Mouse (Mus musculus) neural tube, embryonic 11.5 days (tissue): Measurements from ENCODE around the gene Psma3. TPM values are rescaled to one million over a fixed set of nuclear protein-coding genes. Genes with fewer than 3 reads are reported as not detected.

Experiments
- ATAC-seq: fragments of 200-750 bp; cut with Nextera tagmentation; 2 replicates; pipeline ENCODE4 v1.8.0; 2017; ENCODE audit warnings: moderate number of reproducible peaks, mild to moderate bottlenecking, moderate TSS enrichment, moderate library complexity; ENCODE audit not compliant: insufficient read depth, low FRiP score, low TSS enrichment
- DNase-seq: peaks from one replicate; pipeline ENCODE4 v3.0.0-alpha.2; 2015; ENCODE audit warnings: low spot score
- H3K27ac ChIP-seq: fragments of 300-500 bp; sonication (generic); 2 replicates; pipeline ENCODE4 v1.5.1; 2014; ENCODE audit warnings: low read depth, mild to moderate bottlenecking, low read length
- H3K27me3 ChIP-seq: fragments of 300-500 bp; sonication (generic); 2 replicates; pipeline ENCODE4 v1.6.1; 2014; ENCODE audit warnings: mild to moderate bottlenecking, low read length, mixed read lengths; ENCODE audit not compliant: control insufficient read depth, insufficient read depth
- H3K36me3 ChIP-seq: fragments of 300-500 bp; sonication (generic); 2 replicates; pipeline ENCODE4 v1.6.1; 2014; ENCODE audit warnings: mild to moderate bottlenecking, low read length, moderate library complexity, mixed read lengths; ENCODE audit not compliant: control insufficient read depth, insufficient read depth
- H3K4me1 ChIP-seq: fragments of 300-500 bp; sonication (generic); 2 replicates; pipeline ENCODE4 v1.6.1; 2014; ENCODE audit warnings: low read length, mixed read lengths; ENCODE audit not compliant: control insufficient read depth, insufficient read depth
- H3K4me2 ChIP-seq: fragments of 300-500 bp; sonication (generic); 2 replicates; pipeline ENCODE4 v1.6.1; 2014; ENCODE audit warnings: low read depth, mild to moderate bottlenecking, moderate library complexity
- H3K4me3 ChIP-seq: fragments of 300-500 bp; sonication (generic); 2 replicates; pipeline ENCODE4 v1.5.1; 2014; ENCODE audit warnings: low read depth, low read length
- H3K9ac ChIP-seq: fragments of 300-500 bp; sonication (generic); 2 replicates; pipeline ENCODE4 v1.6.1; 2014; ENCODE audit warnings: mild to moderate bottlenecking, low read length
- H3K9me3 ChIP-seq: fragments of 300-500 bp; sonication (generic); 2 replicates; pipeline ENCODE4 v1.6.1; 2016; ENCODE audit warnings: low read length; ENCODE audit not compliant: control insufficient read depth
- WGBS: fragments of 180-500 bp; shearing (Covaris S2); extraction: QIAGEN DNeasy Blood & Tissue Kit; methylation state at CpG from one replicate; pipeline ENCODE4 v1.1.7; 2014; 5-methylcytosine and 5-hydroxymethylcytosine counted together
- polyA plus RNA-seq: library from polyadenylated mRNA; unstranded; fragments of >200 nt; fragmentation: Nextera tagmentation; extraction: Ambion mirVana; gene quantifications from 2 replicates; pipeline ENCODE4 v1.2.1, GENCODE M21; 2014

Gene Psma3
- polyA plus RNA-seq, 1 experiment from 2014 or later = 640 TPM

GRCm38 (mm10) chr12:71014845-71015362 is 40.5 kb downstream of the Psma3 start:
- 1% methylated on average over 30 of the region's 32 CpGs for WGBS
- peak overlapping the region; percentile 69 for H3K4me3 ChIP-seq
- DNase-seq (no peak), ATAC-seq (no peak)
- peak overlapping the region; percentile 92 for H3K27ac ChIP-seq
- peak overlapping the region; percentile 72 for H3K4me2 ChIP-seq
- H3K9me3 ChIP-seq = no peaks in the 10 kb centered on the region
- H3K4me1 ChIP-seq = peaks cover 13% of the 10 kb centered on the region
- peaks cover 4% of the 10 kb centered on the region for H3K36me3 ChIP-seq
- no peaks in the 10 kb centered on the region for H3K27me3 ChIP-seq
- H3K9ac ChIP-seq = peak overlapping the region; percentile 78

GRCm38 (mm10) chr12:71015363-71016210 is 41.2 kb downstream of the Psma3 start, which contains the start of gene Arid4a:
TSS of gene Arid4a (plus strand) at chr12:71015990.
- DNase-seq = peak; percentile 97
- Histone ChIP-seq H3K4me1 (peaks cover 13% of the 10 kb centered on the region), H3K4me2 (peak within 1 kb of the TSS; percentile 72), H3K27me3 (no peaks in the 10 kb centered on the region), H3K27ac (peak within 1 kb of the TSS; percentile 92), H3K4me3 (peak within 1 kb of the TSS; percentile 95), H3K9ac (peak within 1 kb of the TSS; percentile 80), H3K9me3 (no peaks in the 10 kb centered on the region), H3K36me3 (peaks cover 4% of the 10 kb centered on the region; the same call in 1 of the 2 replicates)
- under 1% methylated on average over 59 of the region's 61 CpGs for WGBS
- ATAC-seq = peak; percentile 99

DNA sequence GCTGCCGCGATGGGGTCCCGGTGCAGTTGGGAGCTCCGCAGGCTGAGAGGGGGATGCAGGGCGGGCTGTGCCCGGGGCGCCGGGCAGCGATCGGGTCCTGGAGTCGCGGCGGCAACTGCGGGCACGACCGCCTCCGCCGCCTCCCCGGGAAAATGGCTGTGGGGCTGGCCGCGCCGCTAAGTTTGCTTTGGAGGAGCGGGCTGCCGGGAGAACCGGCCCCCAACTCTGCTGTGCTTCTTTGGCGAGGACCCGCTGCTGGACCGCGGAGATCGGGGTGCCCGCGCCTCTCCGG is 41.7 kb downstream of the Psma3 start:
- H3K4me2 ChIP-seq = peak overlapping the region; percentile 64
- under 1% methylated on average over 24 of the region's 33 CpGs for WGBS
- H3K27me3 ChIP-seq = no peaks in the 10 kb centered on the region
- ATAC-seq (0 out of 2 replicates have a peak, but pooled peaks have one; percentile 2), DNase-seq (no peak)
- H3K9me3 ChIP-seq = no peaks in the 10 kb centered on the region
- peak overlapping the region; percentile 80 for H3K9ac ChIP-seq
- peak overlapping the region; percentile 92 for H3K27ac ChIP-seq
- H3K4me3 ChIP-seq = peak overlapping the region; percentile 95
- H3K4me1 ChIP-seq = peaks cover 13% of the 10 kb centered on the region
- H3K36me3 ChIP-seq = peaks cover 4% of the 10 kb centered on the region; the same call in 1 of the 2 replicates

GRCm38 (mm10) chr12:71016503-71017241 is 42.3 kb downstream of the Psma3 start:
- peak; percentile 20 for DNase-seq
- Histone ChIP-seq H3K4me3 (peak overlapping the region; percentile 95), H3K27me3 (no peaks in the 10 kb centered on the region), H3K9ac (peak overlapping the region; percentile 80), H3K4me2 (peak overlapping the region; percentile 64), H3K36me3 (peaks cover 4% of the 10 kb centered on the region; the same call in 1 of the 2 replicates), H3K27ac (peak overlapping the region; percentile 92), H3K9me3 (no peaks in the 10 kb centered on the region), H3K4me1 (peaks cover 13% of the 10 kb centered on the region)
- under 1% methylated on average over 35 of the region's 82 CpGs for WGBS
- 0 out of 2 replicates have a peak, but pooled peaks have one; percentile 10 for ATAC-seq

- no peak for DNase-seq
- no peak for ATAC-seq
- peaks cover 13% of the 10 kb centered on the region for H3K4me1 ChIP-seq
- H3K9ac ChIP-seq = peak overlapping the region; percentile 80
- WGBS = 18% methylated on average over 5 of the region's 5 CpGs
- H3K9me3 ChIP-seq = no peaks in the 10 kb centered on the region
- H3K27ac ChIP-seq = no peak overlapping the region
- no peaks in the 10 kb centered on the region for H3K27me3 ChIP-seq
- H3K36me3 ChIP-seq = peaks cover 2% of the 10 kb centered on the region; the same call in 1 of the 2 replicates
- H3K4me3 ChIP-seq = peak overlapping the region; percentile 95
- H3K4me2 ChIP-seq = peak overlapping the region; percentile 64
Measured at GRCm38 (mm10) chr12:71017242-71017571, 42.8 kb downstream of the Psma3 start.

- 85% methylated on average over 10 of the region's 10 CpGs for WGBS
- Histone ChIP-seq H3K27me3 (no peaks in the 10 kb centered on the region), H3K4me1 (peaks cover 13% of the 10 kb centered on the region), H3K27ac (no peak overlapping the region), H3K36me3 (peaks cover 2% of the 10 kb centered on the region; the same call in 1 of the 2 replicates), H3K9ac (no peak overlapping the region), H3K4me2 (no peak overlapping the region), H3K9me3 (no peaks in the 10 kb centered on the region), H3K4me3 (no peak overlapping the region)
- DNase-seq (no peak), ATAC-seq (no peak)
Measured at GRCm38 (mm10) chr12:71017827-71018226, 43.4 kb downstream of the Psma3 start.

- Histone ChIP-seq H3K9ac (no peak overlapping the region), H3K4me3 (no peak overlapping the region), H3K27me3 (no peaks in the 10 kb centered on the region), H3K4me1 (peaks cover 8% of the 10 kb centered on the region), H3K27ac (no peak overlapping the region), H3K4me2 (no peak overlapping the region), H3K36me3 (peaks cover 4% of the 10 kb centered on the region; the same call in 1 of the 2 replicates), H3K9me3 (no peaks in the 10 kb centered on the region)
- 91% methylated on average over 8 of the region's 8 CpGs for WGBS
- no peak for ATAC-seq
- DNase-seq = no peak
Measured at GRCm38 (mm10) chr12:71019211-71019610, 44.8 kb downstream of the Psma3 start.

- H3K4me2 ChIP-seq = no peak overlapping the region
- no peaks in the 10 kb centered on the region for H3K9me3 ChIP-seq
- ATAC-seq = no peak
- no peaks in the 10 kb centered on the region for H3K4me1 ChIP-seq
- no peak overlapping the region for H3K27ac ChIP-seq
- WGBS = 94% methylated on average over 10 of the region's 10 CpGs
- no peaks in the 10 kb centered on the region for H3K27me3 ChIP-seq
- H3K9ac ChIP-seq = no peak overlapping the region
- DNase-seq = no peak
- peaks cover 12% of the 10 kb centered on the region; the same call in 1 of the 2 replicates for H3K36me3 ChIP-seq
- no peak overlapping the region for H3K4me3 ChIP-seq
Measured at GRCm38 (mm10) chr12:71024411-71024810, 50.0 kb downstream of the Psma3 start.
